Mouse (Mus musculus) MEL (cell line): ENCODE data around the gene Plb1.

Experiments
- CTCF ChIP-seq, 3 experiments: IDR thresholded peaks in 2 of 3; conservative IDR thresholded peaks in 1 of 3; 2 replicates each; pipeline ENCODE4 v1.5.1; 2011 to 2012; ENCODE audit warnings: low read length in 3 of 3, low read depth in 2 of 3, mild to moderate bottlenecking in 2 of 3, improper control_type of control experiment in 1 of 3, inconsistent platforms in 1 of 3, mixed read lengths in 1 of 3, moderate library complexity in 1 of 3; ENCODE audit not compliant: control insufficient read depth in 1 of 3, insufficient read depth in 1 of 3, poor library complexity in 1 of 3, severe bottlenecking in 1 of 3
- EP300 ChIP-seq, 2 experiments: IDR thresholded peaks; 2 replicates each; pipeline ENCODE4 v1.6.1; 2011; ENCODE audit warnings: improper control_type of control experiment in 2 of 2, low read length in 2 of 2, low read depth in 1 of 2, mild to moderate bottlenecking in 1 of 2
- JUND ChIP-seq: IDR thresholded peaks from 2 replicates; pipeline ENCODE4 v1.6.1; 2011; ENCODE audit warnings: low read depth, mild to moderate bottlenecking, improper control_type of control experiment, low read length
- POLR2A ChIP-seq, 2 experiments: IDR thresholded peaks; 2 replicates each; pipeline ENCODE4 v1.6.1; 2011 to 2012; ENCODE audit warnings: low read length in 2 of 2, mild to moderate bottlenecking in 2 of 2, control low read depth in 1 of 2, improper control_type of control experiment in 1 of 2, low read depth in 1 of 2, moderate library complexity in 1 of 2; ENCODE audit not compliant: control insufficient read depth in 1 of 2, insufficient read depth in 1 of 2, poor library complexity in 1 of 2
- TCF12 ChIP-seq: IDR thresholded peaks from 2 replicates; pipeline ENCODE4 v1.6.1; 2014; ENCODE audit warnings: low read depth, mild to moderate bottlenecking, inconsistent platforms, low read length, improper control_type of control experiment, moderate library complexity

DNA sequence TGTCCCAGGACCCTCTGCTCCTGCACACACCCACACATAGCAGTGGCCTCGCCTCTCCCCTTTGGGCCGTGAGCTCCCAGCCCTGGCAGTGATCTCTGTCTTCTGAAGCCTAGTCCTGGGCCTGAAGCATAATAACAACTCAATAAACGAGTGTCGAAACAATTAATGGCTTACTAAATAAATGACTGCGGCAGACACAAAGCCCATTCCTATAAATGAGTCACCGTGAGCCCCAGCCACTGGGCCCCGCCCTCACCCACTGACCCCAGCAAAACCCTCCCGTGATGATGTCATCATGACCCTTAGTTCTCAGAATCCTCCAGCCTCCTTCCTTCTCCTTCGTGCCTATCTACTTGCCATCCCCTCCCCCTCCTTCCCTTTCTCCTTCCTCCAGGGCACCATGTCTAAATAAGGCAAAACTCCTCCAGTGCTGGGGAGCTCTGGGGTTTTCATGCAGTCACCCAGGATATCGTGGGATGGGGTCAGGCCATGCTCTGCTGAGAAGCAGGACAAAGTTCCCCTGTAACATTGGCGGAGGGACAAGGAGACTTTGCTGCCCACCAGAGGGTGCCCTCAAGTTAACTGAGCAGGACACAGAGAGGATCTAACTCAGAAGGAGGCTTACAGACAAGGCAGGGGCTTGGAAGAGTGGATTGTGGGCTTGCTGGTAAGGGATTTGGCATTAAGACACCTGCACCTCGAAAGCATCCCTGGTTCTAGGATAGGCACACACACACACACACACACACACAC lies 36.5 kb upstream of the Plb1 start:
- no peak for TF ChIP-seq JUND
- TF ChIP-seq EP300 (IDR thresholded peaks at IDR 0.05; ENCODE audit: low read depth in 1 of 2, low read length in 2 of 2), result no peak
- no peak for TF ChIP-seq POLR2A (IDR thresholded peaks at IDR 0.05; ENCODE audit: control insufficient read depth in 1 of 2, insufficient read depth in 1 of 2, low read depth in 1 of 2, low read length in 2 of 2, poor library complexity in 1 of 2)
- peak in 2 of 3 experiments; percentile 10 to 17; a peak in 2 of 6 replicates for TF ChIP-seq CTCF (IDR thresholded peaks at IDR 0.05 in 2 of 3, conservative IDR thresholded peaks at IDR 0.05 in 1 of 3; ENCODE audit: control insufficient read depth in 1 of 3, insufficient read depth in 1 of 3, low read depth in 2 of 3, low read length in 3 of 3, poor library complexity in 1 of 3, severe bottlenecking in 1 of 3)
- no peak for TF ChIP-seq TCF12
